Mouse (Mus musculus): ENCODE data around the gene D630039A03Rik.
A peak's percentile ranks its signal among the peaks of the same experiment; 100 is the strongest.

Gene D630039A03Rik

GRCm38 (mm10) chr4:57916201-57916661 lies at the start of gene D630039A03Rik:
TSS of gene D630039A03Rik (minus strand) at chr4:57916297.
- no peak for DNase-seq (ENCODE audit: low spot score)

DNA sequence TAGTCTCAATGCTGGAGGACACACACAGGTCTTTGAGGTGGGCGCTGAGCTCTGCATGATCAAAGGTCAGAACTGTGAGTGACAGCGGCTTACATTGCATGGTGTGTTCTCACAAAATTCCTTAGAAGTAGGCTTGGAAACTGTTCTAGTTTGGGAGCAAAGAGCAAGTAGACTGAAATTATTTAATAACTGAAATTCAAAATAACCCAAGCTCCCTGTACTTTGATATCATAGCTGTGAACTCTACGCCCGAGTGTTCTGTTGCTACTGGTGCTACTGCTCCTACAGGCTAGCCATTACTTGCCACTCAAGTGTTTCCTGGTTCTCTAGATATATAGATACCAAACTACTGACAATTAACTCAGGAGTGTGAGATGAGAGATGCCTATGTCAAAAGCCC lies 49.4 kb upstream of the D630039A03Rik start:
- no peak for DNase-seq (ENCODE audit: low spot score)

DNA sequence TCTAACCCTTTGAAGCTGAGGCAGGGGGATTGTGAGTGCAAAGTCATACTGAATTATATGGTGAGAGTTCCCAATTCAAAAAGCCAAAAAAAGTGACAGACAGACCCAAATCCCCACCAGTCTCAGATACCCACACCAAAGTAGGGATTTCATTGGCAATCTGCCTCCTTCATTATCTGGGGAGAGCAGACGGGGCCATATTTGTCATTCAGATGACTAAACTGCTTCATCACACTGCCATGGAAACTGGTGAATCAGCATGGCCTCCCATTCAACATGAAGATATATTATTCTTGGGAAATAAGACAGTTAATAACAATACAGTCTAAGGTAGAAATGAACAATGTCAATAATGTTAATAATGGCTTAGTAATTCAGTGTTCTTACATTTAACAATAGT lies 48.0 kb upstream of the D630039A03Rik start:
- DNase-seq (ENCODE audit: low spot score) = no peak

- no peak for DNase-seq (ENCODE audit: low spot score)
Observed at GRCm38 (mm10) chr4:57959056-57959455, 43.0 kb upstream of the D630039A03Rik start.

GRCm38 (mm10) chr4:57958098-57958497 lies 42.0 kb upstream of the D630039A03Rik start:
- DNase-seq (ENCODE audit: low spot score) = no peak

DNA sequence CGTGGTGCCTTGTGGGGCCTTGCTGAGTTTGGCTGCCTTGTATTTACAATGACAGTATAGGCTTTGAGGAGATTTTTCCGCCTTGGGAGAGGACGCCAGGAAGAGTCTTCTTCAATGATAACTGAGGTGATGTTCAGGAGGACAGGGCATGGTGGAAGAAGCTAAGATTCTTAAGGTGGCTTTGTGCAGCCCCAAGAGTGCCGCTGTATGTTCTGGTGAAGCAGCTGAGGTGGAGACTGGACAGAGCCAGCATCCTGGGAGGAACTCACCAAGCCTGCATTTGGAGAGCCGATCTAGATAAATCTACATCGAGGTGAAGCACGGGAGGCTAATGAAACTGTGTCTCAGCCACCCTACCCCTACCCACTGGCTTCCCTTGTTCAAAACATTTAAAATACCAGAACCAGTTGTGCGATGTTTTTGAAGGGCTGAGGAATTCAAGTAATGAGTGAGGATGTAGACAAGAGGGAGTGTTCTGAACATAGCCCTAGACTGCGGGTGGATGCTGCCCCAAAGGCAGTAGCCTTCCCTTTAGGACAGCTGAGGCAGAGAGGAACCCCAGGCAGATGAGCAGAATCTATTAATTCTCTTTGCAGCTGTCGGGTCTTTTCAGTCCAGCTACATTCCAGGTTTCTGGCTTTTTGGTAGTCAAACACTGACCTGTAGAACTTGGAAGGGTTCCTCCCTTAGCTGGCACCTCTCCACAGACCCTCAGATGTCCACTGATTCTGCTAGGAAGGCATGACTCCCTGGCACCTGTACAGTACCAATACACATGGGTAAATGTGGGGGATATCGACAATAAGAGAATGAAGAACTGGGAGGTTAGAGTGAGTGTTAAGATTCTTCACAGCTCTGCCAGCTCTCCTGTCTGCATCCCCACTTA lies 41.3 kb upstream of the D630039A03Rik start:
- DNase-seq (ENCODE audit: low spot score) = no peak

DNA sequence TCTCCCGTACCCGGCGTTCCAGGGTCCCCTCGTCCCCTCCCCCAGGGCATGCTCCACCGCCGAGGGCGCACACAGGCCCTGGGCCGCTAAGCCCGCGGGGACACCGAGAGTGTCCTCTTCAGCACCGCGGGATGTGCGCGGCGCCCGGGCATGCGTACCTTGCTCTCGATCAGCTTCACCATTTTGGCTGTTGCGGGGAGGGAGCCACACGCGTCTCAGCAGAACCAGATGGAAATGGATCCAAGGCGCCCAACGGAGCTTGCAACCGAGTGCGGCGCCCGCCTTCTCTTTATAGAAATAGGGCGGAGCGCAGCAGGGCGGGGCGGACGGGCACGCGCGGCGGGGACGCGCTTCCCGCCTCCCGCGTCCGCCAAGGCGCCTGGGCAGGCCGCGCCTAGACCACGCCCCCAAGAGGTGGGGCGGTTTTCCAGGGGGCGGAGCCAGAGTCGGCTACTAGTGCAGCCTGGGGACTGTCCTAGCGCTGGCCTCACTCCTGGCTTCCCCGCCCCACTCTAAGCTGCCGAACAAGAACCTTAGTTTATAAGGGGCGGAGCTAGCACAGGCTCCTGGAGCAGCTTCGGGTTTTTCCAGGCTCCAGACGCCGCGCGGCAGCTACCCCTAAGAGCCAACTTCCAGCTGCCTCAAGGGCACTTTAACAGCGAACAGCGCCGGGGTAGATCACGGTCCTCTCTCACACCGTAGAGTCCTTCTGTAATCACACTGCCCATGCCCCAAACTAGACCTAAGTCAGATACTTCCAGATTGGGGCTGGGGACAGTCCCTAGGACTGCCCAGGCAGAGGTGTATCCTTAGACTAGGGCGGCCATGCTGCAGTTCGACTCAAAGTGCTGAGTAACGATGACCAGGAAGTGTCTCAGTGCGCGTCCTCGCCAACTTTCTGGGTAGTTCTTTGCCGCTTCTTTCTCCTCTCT lies 40.2 kb upstream of the D630039A03Rik start, which contains the start of gene Txn1:
Txn1 (minus strand) TSS at position 383 of the 932 bp plus-strand sequence.
- peak; percentile 86 for DNase-seq (ENCODE audit: low spot score)

DNA sequence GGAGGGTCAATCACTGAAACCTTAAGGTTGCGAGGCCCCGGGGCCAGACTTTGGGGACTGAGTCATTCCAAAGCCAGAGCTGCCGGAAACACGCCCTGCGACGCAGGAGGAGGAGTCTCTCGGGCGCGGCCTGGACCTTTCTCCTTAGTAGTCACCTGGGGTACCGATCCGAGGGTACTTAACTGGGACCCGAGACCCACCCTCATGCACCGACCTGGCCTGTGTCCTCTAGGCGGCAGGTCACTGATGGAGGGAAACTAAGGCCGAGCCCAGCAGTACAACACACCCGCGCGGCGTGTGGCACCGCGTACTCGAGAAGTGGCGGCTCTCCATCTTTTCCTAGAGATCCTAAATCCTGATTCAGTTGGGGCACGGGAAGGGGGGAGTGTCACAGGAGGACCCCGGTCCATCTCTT lies 39.5 kb upstream of the D630039A03Rik start:
- DNase-seq (ENCODE audit: low spot score) = peak; percentile 24

- DNase-seq (ENCODE audit: low spot score) = no peak
Observed at GRCm38 (mm10) chr4:57954991-57955390, 38.9 kb upstream of the D630039A03Rik start.

GRCm38 (mm10) chr4:57954580-57954979 lies 38.5 kb upstream of the D630039A03Rik start:
- DNase-seq (ENCODE audit: low spot score) = no peak

GRCm38 (mm10) chr4:57953796-57954195 lies 37.7 kb upstream of the D630039A03Rik start:
- DNase-seq (ENCODE audit: low spot score) = no peak

DNA sequence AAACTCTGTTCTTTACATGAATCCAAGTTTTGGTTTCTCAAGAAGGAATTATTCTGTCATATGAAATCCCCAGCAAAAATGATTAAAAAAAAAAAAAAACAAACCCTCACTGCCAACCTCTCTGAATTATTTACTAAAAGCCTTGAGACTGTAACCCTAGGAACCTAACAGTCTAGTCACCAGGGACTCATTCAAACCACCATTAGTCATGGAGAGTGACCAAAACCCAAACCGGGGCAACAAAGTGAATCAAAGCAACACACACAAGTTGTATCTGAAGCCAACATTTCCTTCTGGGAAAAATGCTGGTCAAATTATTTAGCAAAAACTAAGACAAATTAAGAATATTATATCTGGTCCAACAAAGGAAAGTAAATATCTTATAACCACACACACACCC lies 36.8 kb upstream of the D630039A03Rik start:
- DNase-seq (ENCODE audit: low spot score) = no peak

- no peak for DNase-seq (ENCODE audit: low spot score)
Observed at GRCm38 (mm10) chr4:57952416-57952815, 36.3 kb upstream of the D630039A03Rik start.

- no peak for DNase-seq (ENCODE audit: low spot score)
Observed at GRCm38 (mm10) chr4:57949866-57950265, 33.8 kb upstream of the D630039A03Rik start.

- DNase-seq (ENCODE audit: low spot score) = no peak
Observed at GRCm38 (mm10) chr4:57947476-57947875, 31.4 kb upstream of the D630039A03Rik start.

DNA sequence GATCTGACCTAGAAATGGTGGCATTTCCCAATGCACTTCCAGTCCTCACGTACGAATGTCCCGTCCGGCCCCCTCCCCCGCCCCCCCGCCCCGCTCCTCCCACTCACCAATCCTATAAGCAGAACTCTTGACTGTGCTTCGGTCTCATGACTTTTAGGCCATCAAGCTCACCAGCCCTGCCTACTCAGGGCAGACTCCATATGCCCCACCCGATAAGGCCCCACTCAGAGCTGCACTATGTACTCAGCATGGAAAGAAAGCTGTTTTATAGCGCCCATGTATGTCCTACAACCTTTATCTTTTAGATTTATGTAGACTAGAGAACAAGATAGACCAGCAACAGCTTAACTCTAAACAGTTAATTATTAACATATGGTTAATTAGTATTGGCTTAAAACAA lies 30.9 kb upstream of the D630039A03Rik start:
- no peak for DNase-seq (ENCODE audit: low spot score)

DNA sequence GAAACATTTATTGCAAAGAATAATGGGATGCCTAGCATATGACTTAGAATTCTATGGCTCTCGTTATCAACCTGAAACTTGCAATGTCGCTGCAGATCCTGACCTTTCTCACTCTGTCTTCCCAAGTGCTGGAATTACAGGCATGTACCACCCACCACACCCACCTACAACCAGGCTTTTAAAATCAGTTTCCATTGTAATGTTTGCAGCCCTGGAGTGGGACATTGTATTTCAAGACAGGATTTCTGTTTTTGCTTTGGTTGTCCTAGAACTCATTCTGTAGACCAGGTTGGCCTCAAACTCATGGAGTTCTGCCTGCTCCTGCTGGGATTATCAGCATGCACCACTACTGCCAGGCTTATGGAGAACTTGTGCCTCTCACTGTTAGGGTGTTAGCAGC lies 26.8 kb upstream of the D630039A03Rik start:
- no peak for DNase-seq (ENCODE audit: low spot score)

DNA sequence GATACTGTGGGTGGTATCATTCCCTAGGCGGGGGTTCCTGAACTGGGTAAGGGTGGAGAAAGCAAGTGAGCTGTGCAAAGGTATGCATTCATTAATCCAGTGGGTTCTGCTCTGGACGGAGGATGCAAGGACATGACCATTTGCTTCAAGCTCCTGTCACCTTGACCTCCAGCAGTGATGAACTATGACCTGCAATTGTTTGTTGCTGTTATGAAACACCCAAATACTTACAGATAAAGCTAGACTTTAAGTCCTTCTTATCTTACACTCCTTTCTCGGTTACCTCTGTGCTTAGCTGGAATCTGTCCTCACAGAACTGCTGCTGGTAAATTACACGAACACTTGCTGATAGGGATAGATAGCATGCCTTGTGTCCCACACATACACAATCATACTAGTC lies 24.5 kb upstream of the D630039A03Rik start:
- no peak for DNase-seq (ENCODE audit: low spot score)

GRCm38 (mm10) chr4:57937292-57937691 lies 21.2 kb upstream of the D630039A03Rik start:
- DNase-seq (ENCODE audit: low spot score) = no peak

DNA sequence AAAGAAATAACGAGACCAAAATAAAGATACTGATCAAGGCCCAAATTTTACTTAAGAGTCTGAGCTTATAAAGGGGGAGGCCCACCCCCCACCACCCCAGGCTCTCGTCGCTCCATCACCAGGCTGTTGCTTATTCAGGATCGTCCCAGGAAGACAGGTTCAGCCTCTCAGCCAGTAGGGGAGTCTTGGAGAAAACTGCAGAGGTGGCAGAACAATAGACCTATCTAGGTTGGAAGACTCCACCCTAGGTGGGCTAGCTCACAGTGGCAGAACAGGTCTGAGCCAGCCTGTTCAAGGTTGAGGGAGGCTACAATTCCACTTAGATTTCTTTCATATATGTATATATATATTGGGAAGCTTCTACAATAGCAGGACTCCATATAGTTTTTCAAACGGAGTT lies 18.1 kb upstream of the D630039A03Rik start:
- no peak for DNase-seq (ENCODE audit: low spot score)

- no peak for DNase-seq (ENCODE audit: low spot score)
Observed at GRCm38 (mm10) chr4:57930559-57931170, 14.6 kb upstream of the D630039A03Rik start.
